Mouse (Mus musculus) heart, adult 2 months (tissue): ENCODE results near the gene Masp2.

ENCODE experiments used
- CTCF ChIP-seq: fragments of 200-600 bp; IDR thresholded peaks from 2 replicates; pipeline ENCODE4 v1.8.1; 2022; ENCODE audit warnings: antibody characterized with exemption, mild to moderate bottlenecking, moderate library complexity
- EP300 ChIP-seq: fragments of 200-500 bp; IDR thresholded peaks from 2 replicates; pipeline ENCODE4 v1.6.1; 2011; ENCODE audit warnings: low read depth, low read length, control low read depth; ENCODE audit not compliant: insufficient read depth
- POLR2A ChIP-seq: fragments of 200-500 bp; IDR thresholded peaks from 2 replicates; pipeline ENCODE4 v1.6.1; 2011; ENCODE audit warnings: mild to moderate bottlenecking, low read depth, low read length, control low read depth; ENCODE audit not compliant: insufficient read depth

- no peak for TF ChIP-seq POLR2A
- TF ChIP-seq CTCF, result no peak
- TF ChIP-seq EP300, result no peak
Measured at GRCm38 (mm10) chr4:148562676-148563075, 39.7 kb upstream of the Masp2 start.
